Mouse (Mus musculus) C2C12 (cell line): ENCODE results near the gene Mtf2. TPM values are rescaled to one million over a fixed set of nuclear protein-coding genes. Genes with fewer than 3 reads are reported as not detected.

ENCODE experiments used
- H3K27me3 ChIP-seq: one replicate; pipeline ENCODE4 v1.6.1; 2011; ENCODE audit not compliant: control insufficient read depth, insufficient read depth, insufficient read length
- H3K36me3 ChIP-seq: one replicate; pipeline ENCODE4 v1.6.1; 2011; ENCODE audit not compliant: control insufficient read depth, insufficient read depth
- H3K4me3 ChIP-seq: one replicate; pipeline ENCODE4 v1.5.1; 2011; ENCODE audit warnings: mild to moderate bottlenecking, control low read depth; ENCODE audit not compliant: poor library complexity, insufficient read depth, severe bottlenecking
- H3K79me2 ChIP-seq: one replicate; pipeline ENCODE4 v1.6.1; 2011; ENCODE audit not compliant: control insufficient read depth, insufficient read depth
- H3K79me3 ChIP-seq: one replicate; pipeline ENCODE4 v1.6.1; 2011; ENCODE audit warnings: low read depth, control low read depth
- H3ac ChIP-seq: one replicate; pipeline ENCODE3; 2011; ENCODE audit warnings: low read depth; ENCODE audit not compliant: control insufficient read depth, insufficient read length
- CEBPB ChIP-seq: IDR thresholded peaks from one replicate; pipeline ENCODE4 v1.6.1; 2011; ENCODE audit warnings: low read depth, mild to moderate bottlenecking, control low read depth, moderate library complexity
- CTCF ChIP-seq: IDR thresholded peaks from one replicate; pipeline ENCODE4 v1.5.1; 2011; ENCODE audit not compliant: control insufficient read depth, insufficient read depth, insufficient read length
- FOSL1 ChIP-seq: IDR thresholded peaks from one replicate; pipeline ENCODE4 v1.8.0; 2011; ENCODE audit warnings: mild to moderate bottlenecking, low read length; ENCODE audit not compliant: poor library complexity, insufficient read depth, severe bottlenecking
- MAX ChIP-seq: IDR thresholded peaks from one replicate; pipeline ENCODE4 v1.6.1; 2011; ENCODE audit warnings: mild to moderate bottlenecking, control low read depth
- MYOD1 ChIP-seq: IDR thresholded peaks from one replicate; pipeline ENCODE4 v1.6.1; 2011; ENCODE audit warnings: low read depth; ENCODE audit not compliant: control insufficient read depth, insufficient read length
- MYOG ChIP-seq: IDR thresholded peaks from one replicate; pipeline ENCODE4 v1.6.1; 2011; ENCODE audit not compliant: control insufficient read depth, insufficient read length; ENCODE audit errors: extremely low read depth
- USF1 ChIP-seq: IDR thresholded peaks from one replicate; pipeline ENCODE4 v1.6.1; 2011; ENCODE audit warnings: low read depth, mild to moderate bottlenecking, control low read depth, moderate library complexity
- polyA plus RNA-seq: library from polyadenylated mRNA; unstranded; fragments of >200 nt; fragmentation: generic; extraction: Trizol; gene quantifications from one replicate; pipeline ENCODE4 v1.2.1, GENCODE M21; 2012; ENCODE audit warnings: missing spikeins

Gene Mtf2
- polyA plus RNA-seq, 1 experiment: 12.0 TPM

DNA sequence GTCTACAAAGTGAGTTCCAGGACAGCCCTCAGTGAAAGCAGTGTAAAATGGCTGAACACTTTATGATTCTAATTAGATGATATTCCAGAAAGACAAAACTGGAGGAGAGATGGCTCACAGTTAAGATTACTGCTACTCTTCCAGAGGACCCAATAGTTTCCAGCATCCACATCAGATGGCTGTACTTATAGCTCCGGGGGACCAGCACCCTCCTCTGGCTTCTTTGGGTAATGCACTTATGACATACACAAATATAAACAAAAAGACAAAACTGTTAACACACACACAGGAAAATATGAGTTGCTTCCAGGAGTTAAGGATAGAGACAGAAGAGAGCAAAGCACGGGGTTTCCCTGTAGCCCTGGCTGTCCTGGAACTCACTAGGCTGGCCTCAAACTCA lies 35.5 kb upstream of the Mtf2 start:
- TF ChIP-seq CEBPB (no peak), MYOG (no peak), FOSL1 (no peak), MYOD1 (no peak), CTCF (no peak), USF1 (no peak), MAX (no peak)
- Histone ChIP-seq H3K79me3 (no peaks in the 10 kb centered on the region), H3ac (no peak overlapping the region), H3K79me2 (no peaks in the 10 kb centered on the region), H3K27me3 (no peaks in the 10 kb centered on the region), H3K4me3 (no peak overlapping the region), H3K36me3 (no peaks in the 10 kb centered on the region)

GRCm38 (mm10) chr5:108031267-108031666 lies 34.2 kb upstream of the Mtf2 start:
- Histone ChIP-seq H3K79me3 (no peaks in the 10 kb centered on the region), H3K36me3 (no peaks in the 10 kb centered on the region), H3K4me3 (no peak overlapping the region), H3ac (no peak overlapping the region), H3K27me3 (no peaks in the 10 kb centered on the region), H3K79me2 (no peaks in the 10 kb centered on the region)
- no peak for TF ChIP-seq USF1
- no peak for TF ChIP-seq FOSL1
- TF ChIP-seq MYOG: no peak
- no peak for TF ChIP-seq CEBPB
- TF ChIP-seq MYOD1: no peak
- TF ChIP-seq CTCF: no peak
- TF ChIP-seq MAX: no peak

- no peaks in the 10 kb centered on the region for H3K36me3 ChIP-seq
- H3K79me2 ChIP-seq: no peaks in the 10 kb centered on the region
- no peaks in the 10 kb centered on the region for H3K27me3 ChIP-seq
- H3K79me3 ChIP-seq: no peaks in the 10 kb centered on the region
- H3ac ChIP-seq: no peak overlapping the region
- no peak overlapping the region for H3K4me3 ChIP-seq
- TF ChIP-seq MAX (no peak), FOSL1 (no peak), MYOG (no peak), CTCF (no peak), CEBPB (no peak), MYOD1 (no peak), USF1 (no peak)
These were observed 31.3 kb upstream of the Mtf2 start for GRCm38 (mm10) chr5:108034194-108034593.

- Histone ChIP-seq H3K4me3 (no peak overlapping the region), H3ac (no peak overlapping the region), H3K79me2 (no peaks in the 10 kb centered on the region), H3K36me3 (no peaks in the 10 kb centered on the region), H3K79me3 (no peaks in the 10 kb centered on the region), H3K27me3 (no peaks in the 10 kb centered on the region)
- no peak for TF ChIP-seq USF1
- TF ChIP-seq CEBPB: no peak
- no peak for TF ChIP-seq MAX
- TF ChIP-seq FOSL1: no peak
- TF ChIP-seq MYOG: no peak
- no peak for TF ChIP-seq MYOD1
- no peak for TF ChIP-seq CTCF
These were observed 30.0 kb upstream of the Mtf2 start for GRCm38 (mm10) chr5:108035523-108035922.

- no peaks in the 10 kb centered on the region for H3K79me2 ChIP-seq
- H3K4me3 ChIP-seq: no peak overlapping the region
- H3K27me3 ChIP-seq: no peaks in the 10 kb centered on the region
- H3ac ChIP-seq: no peak overlapping the region
- no peaks in the 10 kb centered on the region for H3K79me3 ChIP-seq
- no peaks in the 10 kb centered on the region for H3K36me3 ChIP-seq
- TF ChIP-seq FOSL1 (no peak), MAX (no peak)
These were observed 23.4 kb upstream of the Mtf2 start for GRCm38 (mm10) chr5:108042061-108042460.

DNA sequence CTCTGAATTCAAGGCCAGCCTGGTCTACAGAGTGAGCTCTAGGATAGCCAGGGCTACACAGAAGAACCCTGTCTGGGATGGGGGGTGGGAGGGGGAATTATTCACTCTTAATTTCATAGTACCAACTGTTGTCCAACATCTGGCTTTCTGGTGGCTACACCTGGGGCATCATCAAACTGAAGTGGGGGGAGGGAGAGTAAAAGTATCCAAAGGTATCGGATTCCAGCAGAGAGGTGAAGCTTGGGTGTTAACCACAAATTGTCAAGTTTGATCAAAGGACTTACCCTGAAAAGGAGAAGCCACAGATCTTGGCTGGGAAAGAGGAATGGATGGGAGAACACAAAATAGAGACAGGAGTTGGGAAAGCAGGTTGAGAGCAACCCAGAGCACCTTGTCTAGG lies 21.6 kb upstream of the Mtf2 start:
- no peak for TF ChIP-seq MAX
- no peak for TF ChIP-seq MYOD1
- no peak for TF ChIP-seq USF1
- TF ChIP-seq MYOG: no peak
- no peak for TF ChIP-seq FOSL1
- no peak for TF ChIP-seq CEBPB
- no peak for TF ChIP-seq CTCF
- H3K36me3 ChIP-seq: no peaks in the 10 kb centered on the region
- no peaks in the 10 kb centered on the region for H3K79me2 ChIP-seq
- no peaks in the 10 kb centered on the region for H3K79me3 ChIP-seq
- no peaks in the 10 kb centered on the region for H3K27me3 ChIP-seq
- H3ac ChIP-seq: no peak overlapping the region
- no peak overlapping the region for H3K4me3 ChIP-seq
